Mouse (Mus musculus) forebrain, postnatal 0 days (tissue): Measurements from ENCODE around the gene Map3k1. TPM values are rescaled to one million over a fixed set of nuclear protein-coding genes. Genes with fewer than 3 reads are reported as not detected.

Source experiments
- ATAC-seq: fragments of 200-750 bp; cut with Nextera tagmentation; 2 replicates; pipeline ENCODE4 v1.8.0; 2017; ENCODE audit warnings: mild to moderate bottlenecking, moderate library complexity
- DNase-seq: peaks from one replicate; pipeline ENCODE4 v3.0.0-alpha.2; 2015
- H3K27ac ChIP-seq: fragments of 300-500 bp; sonication (generic); 2 replicates; pipeline ENCODE4 v1.5.1; 2014; ENCODE audit warnings: low read depth, mild to moderate bottlenecking, antibody characterized with exemption, low read length, moderate library complexity, mixed read lengths
- H3K27me3 ChIP-seq: fragments of 300-500 bp; sonication (generic); 2 replicates; pipeline ENCODE4 v1.6.1; 2014; ENCODE audit warnings: mild to moderate bottlenecking, low read length, mixed read lengths; ENCODE audit not compliant: insufficient read depth
- H3K36me3 ChIP-seq: fragments of 300-500 bp; sonication (generic); 2 replicates; pipeline ENCODE4 v1.6.1; 2014; ENCODE audit warnings: mild to moderate bottlenecking, moderate library complexity; ENCODE audit not compliant: insufficient read depth
- H3K4me1 ChIP-seq: fragments of 300-500 bp; sonication (generic); 2 replicates; pipeline ENCODE4 v1.6.1; 2014; ENCODE audit warnings: antibody characterized with exemption; ENCODE audit not compliant: insufficient read depth
- H3K4me2 ChIP-seq: fragments of 300-500 bp; sonication (generic); 2 replicates; pipeline ENCODE4 v1.6.1; 2014; ENCODE audit warnings: low read depth, mild to moderate bottlenecking, moderate library complexity
- H3K4me3 ChIP-seq: fragments of 300-500 bp; sonication (generic); 2 replicates; pipeline ENCODE4 v1.5.1; 2014; ENCODE audit warnings: low read depth, low read length, mixed read lengths
- H3K9ac ChIP-seq: fragments of 300-500 bp; sonication (generic); 2 replicates; pipeline ENCODE4 v1.6.1; 2014; ENCODE audit warnings: mild to moderate bottlenecking
- H3K9me3 ChIP-seq: fragments of 300-500 bp; sonication (generic); 2 replicates; pipeline ENCODE4 v1.6.1; 2016; ENCODE audit warnings: low read length
- CTCF ChIP-seq: sonication (generic); IDR thresholded peaks from 2 replicates; pipeline ENCODE4 v1.5.1; 2016; ENCODE audit warnings: antibody characterized with exemption, control low read depth, low read depth
- WGBS: fragments of 180-500 bp; shearing (Covaris S2); extraction: QIAGEN DNeasy Blood & Tissue Kit; methylation state at CpG from one replicate; pipeline ENCODE4 v1.1.7; 2014; 5-methylcytosine and 5-hydroxymethylcytosine counted together
- polyA plus RNA-seq: library from polyadenylated mRNA; unstranded; fragments of >200 nt; fragmentation: Nextera tagmentation; extraction: Ambion mirVana; gene quantifications from 2 replicates; pipeline ENCODE4 v1.2.1, GENCODE M21; 2015
- total RNA-seq: library from RNA; depleted of rRNA; stranded (reverse); fragments of >200 nt; gene quantifications from 2 replicates; pipeline ENCODE4 v1.2.3, GENCODE M21; 2014

The Map3k1 gene
- total and polyA plus RNA-seq, 2 experiments from 2014 or later, result 7.0 to 18.9 TPM

DNA sequence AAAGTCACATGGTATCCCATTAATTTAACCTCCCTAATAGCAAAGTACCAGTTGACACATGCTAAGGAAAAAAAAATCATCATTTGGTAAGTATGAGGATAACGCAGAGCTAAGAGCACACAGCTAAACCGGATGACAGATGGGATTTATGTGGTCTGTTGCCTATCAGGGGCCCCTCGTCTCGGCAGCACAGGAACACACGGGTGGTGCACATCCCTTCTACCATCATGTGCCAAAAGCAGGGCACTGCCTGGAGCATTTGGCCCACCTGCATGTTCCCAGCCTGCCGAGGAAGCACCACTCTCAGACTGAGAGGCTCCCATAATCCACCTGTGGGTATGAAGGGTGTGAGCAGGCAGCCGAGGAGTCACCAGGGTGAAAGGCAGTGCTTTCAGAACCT, 63.6 kb downstream of the Map3k1 start:
- WGBS, result 76% methylated on average over 7 of the region's 7 CpGs
- Histone ChIP-seq H3K9ac (no peak overlapping the region), H3K9me3 (no peaks in the 10 kb centered on the region), H3K4me3 (no peak overlapping the region), H3K4me1 (no peaks in the 10 kb centered on the region), H3K27ac (no peak overlapping the region), H3K4me2 (no peak overlapping the region), H3K27me3 (no peaks in the 10 kb centered on the region), H3K36me3 (peaks cover 9% of the 10 kb centered on the region)
- DNase-seq (no peak), ATAC-seq (no peak)
- TF ChIP-seq CTCF, result no peak

DNA sequence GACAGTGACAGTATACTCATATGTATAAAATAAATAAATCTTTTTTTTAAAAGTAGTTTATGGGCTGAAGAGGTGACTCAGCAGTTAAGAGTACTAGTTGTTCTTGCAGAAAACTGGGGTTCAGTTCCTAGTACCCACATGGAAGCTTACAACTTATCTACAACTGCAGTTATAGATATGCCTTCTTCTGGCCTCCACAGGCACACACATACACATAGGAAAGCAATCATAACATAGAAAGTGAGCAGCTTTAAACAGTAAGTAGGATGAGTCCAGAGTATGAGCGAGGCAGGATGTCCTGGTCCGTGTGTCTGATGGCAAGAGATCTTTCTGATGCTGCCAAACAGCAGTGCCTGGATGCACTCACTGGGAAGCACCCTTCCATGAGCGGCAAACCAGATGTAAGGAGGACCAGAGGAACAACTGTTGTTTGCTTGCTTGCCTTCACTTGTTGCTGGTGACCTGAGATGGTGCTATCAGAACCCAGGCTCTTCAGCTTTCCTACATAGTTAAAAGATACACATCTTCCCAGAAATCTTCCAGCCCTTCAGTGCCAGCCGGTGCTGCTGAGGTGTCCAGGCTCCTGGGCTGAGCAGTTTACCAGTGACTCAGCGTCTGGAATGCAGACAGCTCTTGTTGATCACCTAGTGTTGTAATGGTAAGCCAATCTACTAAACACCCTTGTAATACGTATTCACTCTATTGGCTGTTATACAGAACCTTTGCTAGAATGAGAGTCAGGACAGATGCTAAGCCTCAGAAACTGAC, 64.4 kb downstream of the Map3k1 start:
- 92% methylated on average over 6 of the region's 6 CpGs for WGBS
- no peak overlapping the region for H3K9ac ChIP-seq
- TF ChIP-seq CTCF, result no peak

DNA sequence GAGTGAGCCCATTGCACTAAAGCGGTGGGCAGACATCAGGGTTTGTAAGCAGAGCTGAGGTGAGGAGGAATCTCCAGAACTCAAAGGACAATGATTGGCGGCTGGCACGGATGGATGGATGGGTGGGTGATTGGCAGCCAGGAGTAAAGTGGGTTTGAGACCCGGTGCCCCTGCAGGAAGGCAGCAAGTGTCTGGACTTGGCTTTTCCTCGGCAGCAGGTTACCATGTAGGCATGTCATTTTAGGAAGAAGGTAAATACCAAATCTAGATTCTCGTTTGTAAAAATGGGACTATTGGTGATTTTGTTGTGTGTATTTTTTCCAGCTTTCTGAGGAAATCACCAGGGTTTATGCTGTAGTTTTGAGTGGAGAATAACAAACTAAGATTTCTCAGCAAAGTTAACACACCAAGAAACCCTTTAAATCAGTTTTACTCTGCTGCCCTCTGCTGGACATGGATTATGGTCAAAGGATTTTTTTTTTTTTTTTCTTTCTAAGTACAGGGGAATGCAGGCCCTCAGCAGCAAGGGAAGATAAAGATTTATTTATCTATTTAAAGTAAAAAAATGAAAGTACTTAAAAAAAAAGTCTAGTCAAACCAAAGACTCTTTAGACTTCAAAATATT, 66.7 kb downstream of the Map3k1 start:
- DNase-seq (peak; percentile 85), ATAC-seq (peak; percentile 42; the same call in 1 of the 2 replicates)
- no peak overlapping the region for H3K4me3 ChIP-seq
- no peaks in the 10 kb centered on the region for H3K4me1 ChIP-seq
- no peaks in the 10 kb centered on the region for H3K36me3 ChIP-seq
- no peak overlapping the region for H3K9ac ChIP-seq
- no peaks in the 10 kb centered on the region for H3K27me3 ChIP-seq
- H3K27ac ChIP-seq, result no peak overlapping the region
- 63% methylated on average over 6 of the region's 6 CpGs for WGBS
- H3K4me2 ChIP-seq, result no peak overlapping the region
- peak; percentile 77 for TF ChIP-seq CTCF
- H3K9me3 ChIP-seq, result no peaks in the 10 kb centered on the region

More for the DNA sequence above, 64.4 kb downstream of the Map3k1 start:
- DNase-seq (no peak), ATAC-seq (no peak)
- no peak overlapping the region for H3K4me2 ChIP-seq
- H3K4me3 ChIP-seq, result no peak overlapping the region
- H3K4me1 ChIP-seq, result no peaks in the 10 kb centered on the region
- H3K27ac ChIP-seq, result no peak overlapping the region
- no peaks in the 10 kb centered on the region for H3K9me3 ChIP-seq
- H3K36me3 ChIP-seq, result peaks cover 9% of the 10 kb centered on the region
- H3K27me3 ChIP-seq, result no peaks in the 10 kb centered on the region

DNA sequence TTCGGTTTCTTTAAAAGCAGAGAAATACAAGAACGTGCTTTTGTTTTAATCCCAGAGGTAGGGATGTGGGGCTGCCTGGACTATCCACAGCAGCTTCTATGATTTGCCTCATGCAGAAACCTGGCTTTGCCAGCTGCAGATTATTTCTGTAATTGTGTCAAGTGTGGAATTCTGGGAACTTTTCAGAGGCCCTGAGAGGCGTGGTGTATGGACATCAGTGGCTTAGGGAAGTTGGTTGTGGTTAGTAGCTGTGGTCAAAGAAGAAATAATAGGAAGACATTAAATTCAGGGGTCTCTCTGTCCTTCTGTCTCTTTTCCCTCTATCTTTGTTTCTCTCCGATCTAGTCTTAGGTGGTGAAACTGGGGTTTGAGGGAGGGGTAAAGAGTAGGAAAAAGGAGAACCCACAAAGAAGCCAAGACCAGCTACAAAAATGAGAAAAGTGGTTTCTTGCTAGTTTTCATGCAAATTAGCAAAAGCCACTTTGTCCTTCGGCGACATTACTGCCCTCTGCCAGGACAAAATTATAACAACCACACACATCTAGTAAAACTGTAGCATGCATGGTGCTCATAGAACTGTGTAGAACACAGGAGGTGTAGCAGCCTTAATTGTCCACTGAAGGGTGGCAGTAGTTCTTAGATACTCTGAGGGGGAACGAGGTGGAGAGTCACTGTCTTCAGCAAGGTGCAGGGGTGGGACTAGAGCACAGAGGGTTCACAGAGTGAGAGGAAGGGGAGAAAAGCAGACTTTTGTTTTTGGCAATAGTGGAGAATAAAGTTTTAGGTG, 67.4 kb downstream of the Map3k1 start:
- no peaks in the 10 kb centered on the region for H3K9me3 ChIP-seq
- H3K4me2 ChIP-seq, result no peak overlapping the region
- H3K4me1 ChIP-seq, result no peaks in the 10 kb centered on the region
- H3K27me3 ChIP-seq, result no peaks in the 10 kb centered on the region
- H3K4me3 ChIP-seq, result no peak overlapping the region
- no peak overlapping the region for H3K9ac ChIP-seq
- no peak for TF ChIP-seq CTCF
- H3K27ac ChIP-seq, result no peak overlapping the region
- H3K36me3 ChIP-seq, result no peaks in the 10 kb centered on the region
- DNase-seq, result no peak
- WGBS, result 82% methylated on average over 7 of the region's 7 CpGs
- ATAC-seq, result no peak

DNA sequence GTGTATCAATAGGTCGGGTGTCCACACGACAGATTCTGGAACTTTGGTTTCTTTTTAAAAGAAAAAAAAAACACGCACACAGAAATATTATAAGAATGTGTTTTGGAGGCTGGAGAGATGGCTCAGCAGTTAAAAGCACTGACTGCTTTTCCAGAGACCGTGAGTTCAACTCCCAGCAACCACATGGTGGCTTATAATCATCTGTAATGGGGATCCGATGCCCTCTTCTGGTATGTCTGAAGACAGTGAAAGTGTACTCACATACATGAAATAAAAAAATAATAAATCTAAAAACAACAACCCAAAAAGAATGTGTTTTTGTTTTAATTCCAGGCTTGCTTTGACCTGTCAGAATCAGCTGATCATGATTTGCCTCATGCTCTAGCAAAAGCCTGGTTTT, 81.9 kb downstream of the Map3k1 start:
- TF ChIP-seq CTCF, result peak; percentile 49
- Histone ChIP-seq H3K4me2 (no peak overlapping the region), H3K4me1 (no peaks in the 10 kb centered on the region; the same call in 1 of the 2 replicates), H3K27me3 (no peaks in the 10 kb centered on the region), H3K9ac (no peak overlapping the region), H3K9me3 (no peaks in the 10 kb centered on the region), H3K4me3 (no peak overlapping the region), H3K27ac (no peak overlapping the region), H3K36me3 (no peaks in the 10 kb centered on the region)
- 87% methylated on average over 5 of the region's 5 CpGs for WGBS
- ATAC-seq (no peak), DNase-seq (peak; percentile 17)

DNA sequence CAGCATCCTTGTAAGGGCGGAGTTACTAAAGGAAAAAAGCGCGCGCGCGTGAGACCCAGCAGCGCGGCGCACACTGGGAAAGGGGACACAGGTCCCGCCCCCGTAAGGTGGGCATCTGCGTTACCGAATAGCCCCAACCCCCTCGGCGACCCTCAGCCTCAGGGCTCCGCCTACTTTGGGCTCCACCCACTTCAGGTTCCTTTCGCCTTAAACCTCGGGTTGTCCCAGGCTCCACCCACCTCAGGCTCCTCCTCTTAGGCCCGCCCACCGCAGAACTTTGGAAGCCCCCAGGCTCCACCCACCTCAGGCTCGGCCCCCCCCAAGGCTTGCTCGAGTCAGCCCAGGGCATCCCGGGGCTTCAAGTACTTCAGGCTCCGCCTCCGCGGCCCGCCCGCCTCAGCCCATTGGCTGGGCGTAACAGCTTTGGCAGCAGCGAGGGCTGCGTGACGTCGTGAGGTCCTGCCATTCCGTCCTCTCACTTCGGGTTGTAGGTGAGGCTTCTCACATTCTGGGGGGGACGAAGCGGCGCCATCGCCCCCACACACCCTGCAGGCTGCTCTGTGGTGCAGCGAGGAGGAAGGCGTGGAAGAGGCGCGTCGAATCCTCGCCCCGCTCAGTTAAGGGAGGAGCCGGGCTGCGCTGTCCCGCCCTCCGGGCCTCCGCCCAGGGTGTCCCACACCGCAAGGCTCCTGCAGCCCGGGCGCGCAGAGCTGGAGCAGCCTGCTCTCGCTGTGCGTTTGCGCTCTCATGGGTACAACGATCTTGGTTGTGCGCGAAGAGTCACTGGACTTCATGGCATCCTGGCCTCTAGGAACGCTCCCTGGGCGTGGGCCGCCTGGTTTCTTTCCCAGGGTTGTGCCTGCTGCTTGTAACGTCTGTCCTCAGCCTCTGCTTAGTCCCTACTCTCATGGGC, 83.4 kb downstream of the Map3k1 start:
- DNase-seq (peak; percentile 96), ATAC-seq (peak; percentile 99)
- Histone ChIP-seq H3K4me1 (no peaks in the 10 kb centered on the region; the same call in 1 of the 2 replicates), H3K4me3 (peak overlapping the region; percentile 65), H3K27me3 (no peaks in the 10 kb centered on the region), H3K9ac (peak overlapping the region; percentile 61), H3K27ac (peak overlapping the region; percentile 63), H3K4me2 (peak overlapping the region; percentile 76), H3K36me3 (no peaks in the 10 kb centered on the region), H3K9me3 (no peaks in the 10 kb centered on the region)
- TF ChIP-seq CTCF, result 0 out of 2 replicates have a peak, but pooled peaks have one; percentile 9
- under 1% methylated on average over 63 of the region's 65 CpGs for WGBS
